Mouse (Mus musculus) stomach, postnatal 0 days (tissue): Measurements from ENCODE around the gene Pdzrn3.

ENCODE experiments used
- CTCF ChIP-seq: IDR thresholded peaks from 2 replicates; pipeline ENCODE4 v1.5.1; 2016; ENCODE audit warnings: antibody characterized with exemption, low read depth, mild to moderate bottlenecking, moderate library complexity
- EP300 ChIP-seq: optimal IDR thresholded peaks from 2 replicates; pipeline ENCODE3; 2016; ENCODE audit warnings: antibody characterized with exemption

GRCm38 (mm10) chr6:101379546-101379945 is 1.8 kb upstream of the Pdzrn3 start:
- no peak for TF ChIP-seq CTCF
- TF ChIP-seq EP300 = no peak
